Mouse (Mus musculus) spleen, postnatal 0 days (tissue): ENCODE measurements around the gene Slc4a1ap. TPM values are rescaled to one million over a fixed set of nuclear protein-coding genes. Genes with fewer than 3 reads are reported as not detected.

Source experiments
- polyA plus RNA-seq: library from polyadenylated mRNA; unstranded; fragments of >200 nt; fragmentation: Nextera tagmentation; extraction: Ambion mirVana; gene quantifications from 2 replicates; pipeline ENCODE4 v1.2.1, GENCODE M21; 2015

Gene Slc4a1ap
- polyA plus RNA-seq = 17.9 and 19.3 TPM in 2 replicates

DNA sequence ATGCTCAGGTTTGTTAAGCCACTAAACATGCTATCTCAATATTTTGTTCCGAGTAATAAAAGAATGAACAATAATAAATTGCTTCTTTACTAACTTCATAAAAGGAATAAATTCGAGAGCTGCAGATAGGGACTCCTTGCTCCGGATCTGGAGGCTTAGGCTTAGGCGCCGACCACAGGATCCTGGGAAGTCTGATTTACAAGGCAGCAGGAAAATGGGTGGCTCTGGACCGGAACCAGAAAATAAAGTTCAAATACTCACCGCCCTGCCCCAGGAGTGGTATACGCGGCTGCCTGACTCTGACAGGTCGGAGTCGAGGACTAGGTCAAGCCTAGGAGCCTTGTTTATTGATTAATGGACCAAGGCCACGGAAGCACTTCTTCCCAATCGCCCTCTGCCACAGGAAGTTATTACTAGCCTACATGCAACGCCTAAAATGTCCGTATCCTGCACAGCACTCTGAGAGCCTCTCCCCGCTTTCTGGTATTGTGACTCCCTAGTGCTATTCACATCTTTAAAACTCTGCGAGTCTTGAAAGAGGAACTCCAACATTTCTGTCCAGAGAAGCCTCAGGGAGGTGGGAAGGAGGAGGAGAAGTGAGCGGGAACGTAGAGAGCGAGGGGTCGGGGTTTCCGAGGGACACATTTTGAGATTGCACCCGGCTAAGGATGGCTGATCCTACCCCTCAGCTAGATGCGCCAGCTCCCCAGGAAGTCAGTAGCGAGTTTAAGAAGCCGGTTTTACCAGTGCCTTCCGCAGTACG is at the start of gene Slc4a1ap:
TSS of gene Slc4a1ap (plus strand) at position 642 of the 763 bp plus-strand sequence.

DNA sequence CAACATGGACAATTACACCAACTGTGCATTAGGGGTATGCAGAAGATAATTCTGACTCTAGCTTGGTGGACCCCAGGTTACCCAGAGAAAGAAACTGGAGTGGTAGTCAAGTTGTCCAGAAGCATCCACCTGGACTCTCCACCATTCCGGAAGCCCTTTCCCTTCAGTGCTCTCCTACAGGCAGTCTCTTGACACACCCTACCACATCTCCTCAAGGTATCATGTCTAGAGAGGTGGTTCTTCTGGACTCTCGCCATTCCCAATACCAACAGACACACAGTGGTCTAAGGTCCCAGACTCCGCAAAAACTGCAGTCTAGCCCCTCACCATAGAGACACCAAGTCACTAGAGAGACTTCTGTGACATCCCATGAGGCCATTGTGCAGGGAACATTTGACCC is 41.4 kb upstream of the Slc4a1ap start, which contains the start of gene 4930548H24Rik:
TSS of gene 4930548H24Rik (plus strand) at position 301 of the 400 bp plus-strand sequence.

DNA sequence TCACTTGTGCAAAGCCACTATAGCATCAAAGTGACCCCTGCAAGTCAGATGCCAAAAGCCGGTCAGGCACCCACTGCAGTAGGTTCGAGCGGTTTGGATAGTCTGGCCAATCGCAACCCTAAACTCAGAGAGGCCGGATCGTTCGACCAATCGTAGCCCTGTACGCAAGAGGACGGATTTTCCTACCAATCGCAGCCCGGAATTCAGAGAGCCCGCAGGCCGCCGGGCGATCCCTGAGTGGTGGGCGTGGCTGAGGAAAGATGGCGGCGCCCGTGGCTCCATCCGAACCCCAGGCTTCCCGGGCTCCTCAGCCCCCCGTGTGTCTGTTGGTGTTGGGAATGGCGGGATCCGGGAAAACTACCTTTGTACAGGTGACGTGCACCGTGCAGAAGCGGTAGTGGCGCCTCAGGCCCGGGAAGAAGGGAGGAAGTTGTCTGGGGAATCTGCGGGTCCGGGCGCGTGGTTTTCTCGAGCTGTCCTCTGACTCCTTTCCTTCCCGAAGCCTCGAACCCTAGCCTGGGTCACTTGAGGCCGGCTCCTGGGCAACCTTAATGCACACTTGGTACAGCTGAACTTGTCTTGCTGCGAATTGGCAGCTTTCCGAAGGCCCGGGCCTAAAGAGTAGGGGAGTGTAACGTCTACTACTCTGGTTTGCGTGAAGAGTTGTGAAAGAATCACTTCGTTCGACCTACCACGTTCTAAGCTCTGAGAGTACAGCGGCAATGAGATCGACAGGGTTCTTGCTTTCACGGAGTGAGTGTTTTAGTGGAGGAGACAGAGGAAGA is 32.1 kb upstream of the Slc4a1ap start, which contains the start of gene Gpn1:
TSS of gene Gpn1 (plus strand) at position 229 of the 785 bp plus-strand sequence.

DNA sequence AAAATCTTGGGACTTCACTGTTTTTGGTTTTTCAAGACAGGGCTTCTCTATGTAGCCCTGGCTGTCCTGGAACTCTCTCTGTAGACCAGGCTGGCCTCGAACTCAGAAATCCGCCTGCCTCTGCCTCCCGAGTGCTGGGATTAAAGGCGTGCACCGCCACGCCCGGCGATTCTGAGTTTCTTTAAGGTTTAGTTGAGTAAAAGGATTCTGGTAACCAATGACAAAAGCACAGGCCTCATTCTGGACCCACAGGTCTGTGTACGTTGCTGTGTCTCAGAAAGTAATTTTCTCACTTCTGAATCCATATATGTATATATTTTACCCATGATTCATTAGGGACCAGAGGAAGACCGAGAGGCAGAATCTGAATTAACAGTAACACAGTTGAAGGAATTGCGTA is 912 bp downstream of the Slc4a1ap start, which contains the start of gene Supt7l:
TSS of gene Supt7l (minus strand) at position 101 of the 400 bp plus-strand sequence.

DNA sequence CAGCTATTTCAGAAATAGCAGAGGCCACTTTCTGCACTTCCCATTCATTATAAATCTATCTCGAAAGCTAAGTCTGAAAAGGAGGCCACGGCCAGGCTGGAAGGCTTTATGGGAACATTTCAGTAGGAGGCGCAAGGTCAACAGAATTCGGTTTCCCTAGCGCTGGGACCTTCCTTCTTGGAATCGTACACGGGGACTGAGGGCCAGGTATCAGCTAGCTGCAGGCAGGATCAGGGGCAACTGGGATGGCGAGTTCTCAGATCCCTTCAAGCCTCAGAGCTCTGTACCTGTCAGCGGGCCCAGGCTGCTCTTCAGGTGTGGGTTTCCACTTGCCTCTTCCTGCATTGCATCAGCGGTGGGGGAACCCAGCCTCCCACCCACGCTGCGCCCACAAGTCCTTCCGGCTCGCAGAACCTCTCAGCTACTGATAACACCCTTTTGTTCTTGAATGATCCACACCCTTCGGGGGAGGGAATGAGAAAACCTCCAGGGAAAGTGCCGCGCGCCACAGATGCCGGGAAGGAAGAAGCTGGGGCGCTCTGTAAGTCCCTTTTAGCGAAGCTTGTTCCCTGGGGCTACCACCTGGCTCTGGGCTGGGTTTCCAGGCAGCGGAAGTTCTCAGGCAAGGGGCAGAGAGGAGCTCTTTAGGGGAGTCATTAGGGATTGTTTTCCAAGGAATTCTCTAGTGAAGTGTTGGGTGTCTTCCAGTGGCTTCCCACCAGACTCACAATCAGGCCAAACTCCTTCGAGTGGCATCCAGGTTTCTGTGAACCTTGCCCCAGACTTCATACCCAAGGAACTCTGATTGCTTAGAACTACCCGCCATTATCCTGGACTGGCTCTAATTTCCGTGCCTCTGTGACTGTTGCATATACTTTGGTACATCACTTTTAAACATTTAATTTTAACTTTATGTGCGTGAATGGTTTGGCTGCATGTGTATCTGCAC is 70.0 kb downstream of the Slc4a1ap start, which contains the start of gene Mrpl33:
TSS of gene Mrpl33 (plus strand) at position 455 of the 949 bp plus-strand sequence.

Other genes starting within 250 kb of the Slc4a1ap start
- 6.0 and 6.3 TPM in 2 replicates for gene Ift172, start 235.9 kb upstream of the Slc4a1ap start, polyA plus RNA-seq
- 6.5 and 6.7 TPM in 2 replicates for gene Fndc4, start 230.9 kb upstream of the Slc4a1ap start, polyA plus RNA-seq
- gene Gckr, start 229.6 kb upstream of the Slc4a1ap start, polyA plus RNA-seq = 0.18 TPM in 1 of 2 replicates, not detected in the other
- gene Zfp512, start 74.6 kb upstream of the Slc4a1ap start, polyA plus RNA-seq = 21.0 and 25.4 TPM in 2 replicates
- not detected in 2 replicates for gene 4930548H24Rik, start 41.3 kb upstream of the Slc4a1ap start, polyA plus RNA-seq
- 17.1 and 19.3 TPM in 2 replicates for gene Gpn1, start 32.3 kb upstream of the Slc4a1ap start, polyA plus RNA-seq
- 9.7 and 11.1 TPM in 2 replicates for gene Supt7l, start 812 bp downstream of the Slc4a1ap start, polyA plus RNA-seq
- 314 and 320 TPM in 2 replicates for gene Mrpl33, start 69.9 kb downstream of the Slc4a1ap start, polyA plus RNA-seq
- 24.7 and 25.5 TPM in 2 replicates for gene Rbks, start 170.6 kb downstream of the Slc4a1ap start, polyA plus RNA-seq
- 46.8 and 50.4 TPM in 2 replicates for gene Babam2, start 170.7 kb downstream of the Slc4a1ap start, polyA plus RNA-seq